Mouse (Mus musculus) CH12.LX (cell line): ENCODE results near the gene Cdc37.

ENCODE experiments used
- CTCF ChIP-seq, 2 experiments: IDR thresholded peaks in 1 of 2; conservative IDR thresholded peaks in 1 of 2; 2 replicates each; pipeline ENCODE4 v1.5.1; 2011 to 2012; ENCODE audit warnings: low read depth in 2 of 2, low read length in 2 of 2, improper control_type of control experiment in 1 of 2, inconsistent platforms in 1 of 2, mild to moderate bottlenecking in 1 of 2, moderate library complexity in 1 of 2
- EP300 ChIP-seq: IDR thresholded peaks from 2 replicates; pipeline ENCODE4 v1.6.1; 2011; ENCODE audit warnings: low read length, improper control_type of control experiment
- GABPA ChIP-seq: IDR thresholded peaks from 2 replicates; pipeline ENCODE4 v1.6.1; 2012; ENCODE audit warnings: low read depth, low read length, improper control_type of control experiment, inconsistent platforms; ENCODE audit not compliant: insufficient replicate concordance
- JUN ChIP-seq: IDR thresholded peaks from 2 replicates; pipeline ENCODE4 v1.6.1; 2011; ENCODE audit warnings: low read depth, mild to moderate bottlenecking, low read length, improper control_type of control experiment, moderate library complexity; ENCODE audit not compliant: insufficient read depth
- KAT2A ChIP-seq: IDR thresholded peaks from 2 replicates; pipeline ENCODE4 v1.6.1; 2012; ENCODE audit warnings: low read length, improper control_type of control experiment, inconsistent platforms; ENCODE audit not compliant: insufficient replicate concordance
- MYC ChIP-seq: IDR thresholded peaks from 2 replicates; pipeline ENCODE4 v1.6.1; 2011; ENCODE audit warnings: low read depth, mild to moderate bottlenecking, improper control_type of control experiment, low read length
- NRF1 ChIP-seq: IDR thresholded peaks from 2 replicates; pipeline ENCODE4 v1.6.1; 2014; ENCODE audit warnings: low read depth, mild to moderate bottlenecking, inconsistent platforms, low read length, improper control_type of control experiment, moderate library complexity
- PAX5 ChIP-seq: IDR thresholded peaks from 2 replicates; pipeline ENCODE4 v1.6.1; 2012; ENCODE audit warnings: low read length, inconsistent platforms, mixed read lengths
- TBP ChIP-seq: conservative IDR thresholded peaks from 2 replicates; pipeline ENCODE4 v1.6.1; 2011; ENCODE audit warnings: low read depth, low read length, improper control_type of control experiment

GRCm38 (mm10) chr9:21100447-21101161, 49.2 kb downstream of the Cdc37 start:
- TF ChIP-seq EP300 (no peak), GABPA (no peak), KAT2A (no peak), MYC (peak; percentile 90), TBP (no peak), NRF1 (no peak), PAX5 (no peak), CTCF (conservative IDR thresholded peaks at IDR 0.05 in 1 of 2, IDR thresholded peaks at IDR 0.05 in 1 of 2; ENCODE audit: low read depth in 2 of 2, low read length in 2 of 2) (no peak), JUN (no peak)
